Mouse (Mus musculus): Measurements from ENCODE around the gene Mypn. TPM values are rescaled to one million over a fixed set of nuclear protein-coding genes. Genes with fewer than 3 reads are reported as not detected.

Gene Mypn
- polyA plus RNA-seq, 1 experiment from 2014 or later = 0.14 TPM

DNA sequence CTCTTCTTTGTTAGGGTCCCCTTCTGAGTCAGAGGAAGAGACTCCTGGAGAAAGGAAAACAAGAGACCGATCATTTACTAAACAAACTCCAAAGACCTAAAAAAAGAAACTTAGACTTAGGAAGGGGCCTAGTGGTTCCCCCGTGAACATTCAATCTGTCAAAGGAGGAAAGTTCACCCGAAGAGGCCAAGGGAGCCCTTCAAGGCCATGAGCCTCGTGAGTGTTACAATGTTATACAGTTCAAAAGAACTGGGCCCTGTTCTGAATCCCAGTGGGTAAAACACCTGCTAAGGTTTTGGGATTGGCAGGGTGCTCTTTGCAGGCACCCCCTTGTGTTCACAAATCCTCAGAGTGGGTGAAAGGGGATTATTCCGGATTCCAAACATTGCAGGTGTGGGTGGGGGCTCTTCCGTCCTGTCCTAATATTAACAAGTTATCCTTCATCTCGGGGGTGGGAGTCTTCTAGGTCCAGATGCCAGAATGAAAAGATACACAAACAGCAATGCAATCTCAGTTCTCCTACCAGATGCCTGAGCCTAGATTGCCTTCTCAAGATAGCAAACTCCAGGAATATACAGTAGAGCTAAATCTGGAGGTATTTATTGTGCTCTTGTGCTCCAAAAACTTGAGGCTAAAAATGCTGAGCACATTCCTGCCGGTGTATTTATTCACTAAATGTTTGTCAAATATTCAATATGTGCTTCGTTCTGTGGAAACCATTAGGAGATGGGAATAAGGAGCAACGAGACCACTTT, 36.3 kb downstream of the Mypn start:
- Histone ChIP-seq H3K4me3 (no peak overlapping the region), H3K4me2 (no peak overlapping the region), H3K27ac (no peak overlapping the region), H3K4me1 (no peaks in the 10 kb centered on the region), H3K36me3 (no peaks in the 10 kb centered on the region), H3K27me3 (no peaks in the 10 kb centered on the region), H3K9ac (no peak overlapping the region), H3K9me3 (no peaks in the 10 kb centered on the region)
- 86% methylated on average over 10 of the region's 10 CpGs for WGBS
- ATAC-seq (ENCODE audit: insufficient number of reproducible peaks, insufficient read depth, low FRiP score, low TSS enrichment, low read depth) = no peak

- Histone ChIP-seq H3K27me3 (no peaks in the 10 kb centered on the region), H3K9me3 (no peaks in the 10 kb centered on the region), H3K27ac (no peak overlapping the region), H3K4me1 (no peaks in the 10 kb centered on the region), H3K4me2 (no peak overlapping the region), H3K9ac (no peak overlapping the region), H3K4me3 (no peak overlapping the region), H3K36me3 (no peaks in the 10 kb centered on the region)
- WGBS = 80% methylated on average over 16 of the region's 16 CpGs
- no peak for ATAC-seq (ENCODE audit: insufficient number of reproducible peaks, insufficient read depth, low FRiP score, low TSS enrichment, low read depth)
Measured at GRCm38 (mm10) chr10:63165752-63166412, 37.9 kb downstream of the Mypn start.

- no peak overlapping the region for H3K4me3 ChIP-seq
- no peaks in the 10 kb centered on the region for H3K4me1 ChIP-seq
- H3K27me3 ChIP-seq = no peaks in the 10 kb centered on the region
- H3K4me2 ChIP-seq = no peak overlapping the region
- 71% methylated on average over 5 of the region's 5 CpGs for WGBS
- H3K27ac ChIP-seq = no peak overlapping the region
- no peak for ATAC-seq (ENCODE audit: insufficient number of reproducible peaks, insufficient read depth, low FRiP score, low TSS enrichment, low read depth)
- no peaks in the 10 kb centered on the region for H3K36me3 ChIP-seq
- no peak overlapping the region for H3K9ac ChIP-seq
- H3K9me3 ChIP-seq = no peaks in the 10 kb centered on the region
Measured at GRCm38 (mm10) chr10:63161240-63161639, 42.5 kb downstream of the Mypn start.

DNA sequence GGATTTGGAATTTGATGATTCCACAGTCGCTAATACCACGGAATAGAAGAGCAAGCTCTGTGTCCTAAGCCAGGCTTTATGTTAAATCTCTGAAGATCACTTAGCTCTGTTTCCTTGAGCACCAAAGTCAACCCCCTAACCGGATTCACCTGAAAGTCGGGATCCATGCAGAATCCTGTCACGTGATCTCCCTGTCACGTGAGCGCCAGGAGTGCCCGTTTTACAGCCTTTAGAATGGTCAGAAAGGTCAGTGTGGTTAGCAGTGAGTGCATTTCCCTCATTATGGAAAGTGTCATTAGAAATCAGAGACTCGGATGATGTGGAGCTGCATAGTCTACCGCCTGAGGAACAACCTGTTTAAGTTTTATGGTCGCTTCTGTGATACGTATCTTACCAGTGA, 43.1 kb downstream of the Mypn start:
- Histone ChIP-seq H3K9me3 (no peaks in the 10 kb centered on the region), H3K9ac (no peak overlapping the region), H3K36me3 (no peaks in the 10 kb centered on the region), H3K27me3 (no peaks in the 10 kb centered on the region), H3K4me3 (no peak overlapping the region), H3K4me2 (no peak overlapping the region), H3K4me1 (no peaks in the 10 kb centered on the region), H3K27ac (no peak overlapping the region)
- no peak for ATAC-seq (ENCODE audit: insufficient number of reproducible peaks, insufficient read depth, low FRiP score, low TSS enrichment, low read depth)
- 66% methylated on average over 12 of the region's 12 CpGs for WGBS

DNA sequence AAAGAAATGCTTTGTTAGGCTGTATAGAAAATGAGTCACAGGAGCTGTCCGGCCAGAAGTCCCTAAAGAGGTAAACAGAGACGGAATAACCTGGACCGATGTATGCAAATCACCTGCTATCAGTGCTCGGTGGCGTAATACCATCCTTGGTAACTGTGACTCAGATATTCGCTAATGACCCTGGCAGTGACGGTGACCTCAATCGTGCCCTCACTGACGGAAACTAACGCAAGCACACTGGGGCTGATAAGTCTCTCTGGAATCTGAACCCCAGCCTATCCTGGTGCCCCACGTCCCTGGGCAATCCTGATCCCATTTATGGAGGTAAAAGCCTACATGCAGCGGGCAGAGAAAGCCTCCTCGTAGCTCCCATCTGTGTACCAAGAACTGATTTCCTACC, 45.6 kb downstream of the Mypn start:
- no peak overlapping the region for H3K4me3 ChIP-seq
- H3K27ac ChIP-seq = no peak overlapping the region
- no peaks in the 10 kb centered on the region for H3K9me3 ChIP-seq
- no peak for ATAC-seq (ENCODE audit: insufficient number of reproducible peaks, insufficient read depth, low FRiP score, low TSS enrichment, low read depth)
- no peak overlapping the region for H3K9ac ChIP-seq
- 67% methylated on average over 13 of the region's 13 CpGs for WGBS
- no peaks in the 10 kb centered on the region for H3K27me3 ChIP-seq
- no peaks in the 10 kb centered on the region for H3K4me1 ChIP-seq
- H3K4me2 ChIP-seq = no peak overlapping the region
- H3K36me3 ChIP-seq = no peaks in the 10 kb centered on the region

GRCm38 (mm10) chr10:63157491-63157890, 46.3 kb downstream of the Mypn start:
- Histone ChIP-seq H3K4me3 (no peak overlapping the region), H3K27me3 (no peaks in the 10 kb centered on the region), H3K36me3 (no peaks in the 10 kb centered on the region), H3K9me3 (no peaks in the 10 kb centered on the region), H3K27ac (no peak overlapping the region), H3K4me1 (no peaks in the 10 kb centered on the region), H3K4me2 (no peak overlapping the region), H3K9ac (no peak overlapping the region)
- ATAC-seq (ENCODE audit: insufficient number of reproducible peaks, insufficient read depth, low FRiP score, low TSS enrichment, low read depth) = no peak
- WGBS = 83% methylated on average over 4 of the region's 4 CpGs

GRCm38 (mm10) chr10:63156919-63157318, 46.8 kb downstream of the Mypn start:
- no peak for ATAC-seq (ENCODE audit: insufficient number of reproducible peaks, insufficient read depth, low FRiP score, low TSS enrichment, low read depth)
- 57% methylated on average over 4 of the region's 4 CpGs for WGBS
- Histone ChIP-seq H3K9me3 (no peaks in the 10 kb centered on the region), H3K27me3 (no peaks in the 10 kb centered on the region), H3K9ac (no peak overlapping the region), H3K36me3 (no peaks in the 10 kb centered on the region), H3K4me3 (no peak overlapping the region), H3K4me1 (no peaks in the 10 kb centered on the region), H3K27ac (no peak overlapping the region), H3K4me2 (no peak overlapping the region)

DNA sequence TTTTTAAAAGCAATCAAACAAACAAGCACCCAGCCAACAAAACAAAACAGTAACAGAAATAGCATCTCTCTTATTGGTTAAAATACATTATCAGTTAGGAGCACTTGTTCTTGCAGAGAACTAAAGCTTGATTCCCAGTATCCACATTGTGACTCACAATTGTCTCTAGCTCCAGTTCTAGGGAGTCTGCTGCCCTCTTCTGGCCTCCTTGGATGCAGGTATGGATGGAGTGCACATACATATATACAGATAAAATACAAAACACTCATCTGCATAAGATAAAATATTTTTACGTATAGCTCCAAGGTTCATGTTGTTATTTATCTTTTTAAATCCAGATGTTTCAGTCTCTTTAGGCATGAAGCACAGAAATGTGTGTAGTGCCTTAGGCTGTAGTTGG, 47.4 kb downstream of the Mypn start:
- Histone ChIP-seq H3K27me3 (no peaks in the 10 kb centered on the region), H3K9me3 (no peaks in the 10 kb centered on the region), H3K36me3 (no peaks in the 10 kb centered on the region), H3K4me2 (no peak overlapping the region), H3K27ac (no peak overlapping the region), H3K4me3 (no peak overlapping the region), H3K4me1 (no peaks in the 10 kb centered on the region), H3K9ac (no peak overlapping the region)
- 89% methylated on average over 1 of the region's 1 CpGs for WGBS
- ATAC-seq (ENCODE audit: insufficient number of reproducible peaks, insufficient read depth, low FRiP score, low TSS enrichment, low read depth) = no peak

GRCm38 (mm10) chr10:63155668-63156350, 47.9 kb downstream of the Mypn start:
- Histone ChIP-seq H3K9me3 (no peaks in the 10 kb centered on the region), H3K9ac (no peak overlapping the region), H3K36me3 (no peaks in the 10 kb centered on the region), H3K4me3 (no peak overlapping the region), H3K4me2 (no peak overlapping the region), H3K27ac (no peak overlapping the region), H3K27me3 (no peaks in the 10 kb centered on the region), H3K4me1 (no peaks in the 10 kb centered on the region)
- 76% methylated on average over 4 of the region's 4 CpGs for whole genome bisulfite sequencing
- ATAC-seq (ENCODE audit: insufficient number of reproducible peaks, insufficient read depth, low FRiP score, low TSS enrichment, low read depth) = no peak

DNA sequence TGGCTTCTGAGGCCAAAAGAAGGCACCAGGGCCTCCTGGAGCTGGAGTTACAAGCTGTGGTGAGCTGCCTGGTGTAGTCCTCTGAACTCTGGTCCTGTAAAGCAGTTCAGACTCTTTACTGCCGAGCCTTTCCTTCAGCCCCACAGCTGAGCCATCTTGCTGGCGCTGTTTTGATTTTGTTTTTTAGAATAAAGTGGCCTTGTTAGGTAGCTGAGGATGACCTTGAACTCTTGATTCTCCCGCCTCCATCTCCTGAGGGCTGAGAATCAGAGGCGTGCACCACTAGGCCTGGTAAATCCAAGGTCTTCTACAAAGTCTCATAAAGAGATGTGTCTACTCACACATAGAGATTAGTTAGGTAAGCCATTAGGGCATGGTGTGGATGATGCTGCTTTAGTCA, 49.0 kb downstream of the Mypn start:
- H3K9me3 ChIP-seq = no peaks in the 10 kb centered on the region
- WGBS = 87% methylated on average over 4 of the region's 4 CpGs

DNA sequence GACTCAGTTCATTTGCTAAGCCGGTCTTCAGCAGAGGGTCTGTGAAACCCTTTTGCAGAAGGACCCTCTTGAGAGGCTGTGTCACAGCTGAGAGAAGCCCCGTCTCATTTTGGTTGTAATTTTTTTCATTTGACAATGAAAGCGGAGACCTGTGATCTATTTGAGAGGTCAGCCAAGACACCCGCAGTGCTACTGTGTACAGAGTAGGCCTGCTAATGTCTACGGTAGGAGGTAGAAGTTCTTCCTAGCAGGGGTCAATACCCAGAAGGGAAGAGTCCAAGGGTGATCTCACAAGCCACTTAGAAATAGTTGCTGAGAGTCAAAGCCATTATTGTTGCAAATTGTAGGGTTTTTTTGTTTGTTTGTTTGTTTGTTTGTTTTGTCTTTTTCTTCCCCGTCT, 49.5 kb downstream of the Mypn start:
- H3K4me3 ChIP-seq = no peak overlapping the region

More for the DNA sequence above, 49.0 kb downstream of the Mypn start:
- Histone ChIP-seq H3K27me3 (no peaks in the 10 kb centered on the region), H3K4me2 (no peak overlapping the region), H3K4me3 (no peak overlapping the region), H3K36me3 (no peaks in the 10 kb centered on the region), H3K9ac (no peak overlapping the region), H3K4me1 (no peaks in the 10 kb centered on the region), H3K27ac (no peak overlapping the region)
- ATAC-seq (ENCODE audit: insufficient number of reproducible peaks, insufficient read depth, low FRiP score, low TSS enrichment, low read depth) = no peak

GRCm38 (mm10) chr10:63153563-63153962, 50.2 kb downstream of the Mypn start:
- no peaks in the 10 kb centered on the region for H3K4me1 ChIP-seq
- no peak overlapping the region for H3K27ac ChIP-seq
- WGBS = 36% methylated on average over 3 of the region's 3 CpGs
- H3K27me3 ChIP-seq = no peaks in the 10 kb centered on the region
- no peak overlapping the region for H3K4me3 ChIP-seq
- no peaks in the 10 kb centered on the region for H3K36me3 ChIP-seq
- no peak overlapping the region for H3K9ac ChIP-seq
- H3K9me3 ChIP-seq = no peaks in the 10 kb centered on the region
- no peak for ATAC-seq (ENCODE audit: insufficient number of reproducible peaks, insufficient read depth, low FRiP score, low TSS enrichment, low read depth)
- no peak overlapping the region for H3K4me2 ChIP-seq

More for the DNA sequence above, 49.5 kb downstream of the Mypn start:
- H3K4me2 ChIP-seq = no peak overlapping the region
- no peaks in the 10 kb centered on the region for H3K36me3 ChIP-seq
- no peak overlapping the region for H3K27ac ChIP-seq
- H3K9me3 ChIP-seq = no peaks in the 10 kb centered on the region
- 84% methylated on average over 6 of the region's 6 CpGs for WGBS
- H3K27me3 ChIP-seq = no peaks in the 10 kb centered on the region
- no peak for ATAC-seq (ENCODE audit: insufficient number of reproducible peaks, insufficient read depth, low FRiP score, low TSS enrichment, low read depth)
- H3K9ac ChIP-seq = no peak overlapping the region
- H3K4me1 ChIP-seq = no peaks in the 10 kb centered on the region
